10 mouse cellular contexts compared by ENCODE assay signal in the genomic region with DNA sequence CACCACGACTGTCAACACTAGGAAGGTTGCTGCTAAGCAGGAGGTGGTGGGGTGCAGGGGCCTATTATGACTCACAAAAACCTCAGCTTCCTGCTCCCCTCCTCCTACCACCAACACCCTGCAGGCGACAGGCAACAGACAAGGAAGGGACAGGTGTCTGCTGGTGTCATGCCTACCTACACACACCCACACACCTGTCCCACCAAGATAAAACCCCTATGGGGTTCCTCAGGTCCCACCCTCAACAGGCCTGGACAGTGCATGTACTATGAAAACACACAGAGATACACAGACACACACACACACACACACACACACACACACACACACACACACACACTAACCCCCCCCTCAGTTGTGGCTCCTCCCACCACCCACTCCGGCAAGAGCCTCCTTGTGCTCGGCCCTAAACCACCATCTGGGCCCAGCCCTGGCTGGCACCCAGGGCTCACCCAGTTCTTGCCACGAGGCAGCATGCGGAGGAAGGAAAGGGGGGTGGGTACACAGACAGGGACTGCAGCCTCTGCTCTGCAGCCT. TPM values are rescaled to one million over a fixed set of nuclear protein-coding genes. Genes with fewer than 3 reads are reported as not detected.
DNase-seq lines count a peak whose midpoint lies in the region; ATAC-seq and TF ChIP-seq lines count a peak whose summit lies in the region.
"Had no signal": no experiment of that assay in that cellular context is flagged by ENCODE, and none has a peak within 500 bp of the region (broad histone marks: within the 10 kb centered on the region; RNA-seq: fewer than 3 reads in every experiment).

No protein-coding gene starts in this region.

- H3K4me2 ChIP-seq in intestine, postnatal 0 days (replicated peaks; ENCODE audit: low read depth) = no peak overlapping the region

- intact Hi-C loops in left cerebral cortex, postnatal 36 days (cut with DNase I) = no loop called here

- H3K36me3 ChIP-seq in spleen, adult 2 months (ENCODE audit: control insufficient read depth, insufficient read depth, low read length) = peaks cover 9% of the 10 kb centered on the region
- H3K36me3 ChIP-seq in intestine, postnatal 0 days (ENCODE audit: control insufficient read depth, insufficient read depth) = peaks cover 16% of the 10 kb centered on the region; the same call in 1 of the 2 replicates

- DNase-seq in cerebellum, adult 11 months = peak; percentile 70
- DNase-seq in 3134 (ENCODE audit: extremely low read depth, insufficient read length, low spot score) = peak; percentile 73
- peak; percentile 83 for DNase-seq in cerebellum, adult 9-11 months
- peak; percentile 71 to 81 for DNase-seq in left cerebral cortex, postnatal 36 days (ENCODE audit: low spot score in 2 of 2)
- DNase-seq in spleen, adult 2 months (ENCODE audit: low read depth in 1 of 2, low spot score in 2 of 2) = peak; percentile 56 to 63
- DNase-seq in ovary, postnatal 10 days (ENCODE audit: low spot score) = no peak

- H3K4me3 ChIP-seq in spleen, adult 2 months (ENCODE audit: extremely low read depth, insufficient read depth, insufficient read length) = no peak overlapping the region; the same call in 1 of the 2 replicates
- no peak overlapping the region for H3K4me3 ChIP-seq in intestine, postnatal 0 days (ENCODE audit: low read depth, low read length)
- H3K4me3 ChIP-seq: heart, adult 2 months had no signal

- TF ChIP-seq POLR2A in spleen, adult 2 months (IDR thresholded peaks at IDR 0.05; ENCODE audit: low read depth, low read length) = no peak

- no peaks in the 10 kb centered on the region for H3K27me3 ChIP-seq in spleen, adult 2 months (ENCODE audit: control insufficient read depth, insufficient read depth, low read length)
- H3K27me3 ChIP-seq in intestine, postnatal 0 days (replicated peaks; ENCODE audit: control insufficient read depth, insufficient read depth, low read length) = no peaks in the 10 kb centered on the region

- ATAC-seq in cerebellum, adult (ENCODE audit: insufficient number of reproducible peaks, low FRiP score, low TSS enrichment) = no peak
- ATAC-seq in intestine, postnatal 0 days = no peak

- H3K27ac ChIP-seq in spleen, adult 2 months (ENCODE audit: insufficient read depth, low read length) = peak overlapping the region; percentile 68
- no peak overlapping the region for H3K27ac ChIP-seq in intestine, postnatal 0 days (ENCODE audit: low read depth, low read length)
- H3K27ac ChIP-seq: heart, adult 2 months had no signal

- TF ChIP-seq CTCF in spleen, adult 2 months (IDR thresholded peaks at IDR 0.05; ENCODE audit: extremely low read depth, insufficient read depth, insufficient read length, insufficient replicate concordance) = no peak
- no peak for TF ChIP-seq CTCF in intestine, postnatal 0 days (IDR thresholded peaks at IDR 0.05; ENCODE audit: low read depth)

- 2% methylated on average over 6 of the region's 6 CpGs for WGBS in spleen, adult 2 months
- WGBS in intestine, postnatal 0 days = 54% methylated on average over 6 of the region's 6 CpGs

- peaks cover 52% of the 10 kb centered on the region for H3K4me1 ChIP-seq in spleen, adult 2 months (ENCODE audit: control insufficient read depth, insufficient read depth, insufficient read length)
- H3K4me1 ChIP-seq in intestine, postnatal 0 days (replicated peaks; ENCODE audit: control insufficient read depth, insufficient read depth, low read length) = peaks cover 6% of the 10 kb centered on the region; the same call in 1 of the 2 replicates

- H3K9ac ChIP-seq in intestine, postnatal 0 days (ENCODE audit: low read depth, low read length) = no peak overlapping the region

- no peaks in the 10 kb centered on the region for H3K9me3 ChIP-seq in intestine, postnatal 0 days (ENCODE audit: control insufficient read depth)

RNA-seq across cellular contexts. Expression of a gene that starts 5.1 kb away (rescaled TPM):
- total RNA-seq in left cerebral cortex, postnatal 36 days (2021) = 100 to 1,000 TPM; 241 to 247 TPM
- 320 and 349 TPM in 2 replicates for polyA plus RNA-seq in spleen, adult 2 months (2012; rRNA removed)
- 22.2 and 24.2 TPM in 2 replicates for polyA plus RNA-seq in intestine, postnatal 0 days (2015; fragmentation: Nextera tagmentation; extraction: Ambion mirVana)

RNA-seq across cellular contexts. Expression of a gene that starts 12.5 kb away (rescaled TPM):
- not detected for total RNA-seq in left cerebral cortex, postnatal 36 days (2021)
- polyA plus RNA-seq in spleen, adult 2 months (2012; rRNA removed) = 3.5 and 6.5 TPM in 2 replicates
- polyA plus RNA-seq in intestine, postnatal 0 days (2015; fragmentation: Nextera tagmentation; extraction: Ambion mirVana) = 0.14 TPM in 1 of 2 replicates, not detected in the other
- total RNA-seq: heart, adult 2 months had no signal
- polyA plus RNA-seq: heart, adult 2 months; neural tube, embryonic 14.5 days had no signal

RNA-seq across cellular contexts. Expression of a gene that starts 24.2 kb away (rescaled TPM):
- not detected for total RNA-seq in left cerebral cortex, postnatal 36 days (2021)
- polyA plus RNA-seq in spleen, adult 2 months (2012; rRNA removed) = 0.31 and 1.4 TPM in 2 replicates
- not detected in 2 replicates for polyA plus RNA-seq in intestine, postnatal 0 days (2015; fragmentation: Nextera tagmentation; extraction: Ambion mirVana)
- total RNA-seq: heart, adult 2 months had no signal
- polyA plus RNA-seq: heart, adult 2 months; neural tube, embryonic 14.5 days had no signal

RNA-seq across cellular contexts. Expression of a gene that starts 45.4 kb away (rescaled TPM):
- total RNA-seq in left cerebral cortex, postnatal 36 days (2021) = 10 to 100 TPM; 16.9 to 18.5 TPM
- 51.5 and 53.6 TPM in 2 replicates for polyA plus RNA-seq in spleen, adult 2 months (2012; rRNA removed)
- polyA plus RNA-seq in intestine, postnatal 0 days (2015; fragmentation: Nextera tagmentation; extraction: Ambion mirVana) = 19.1 and 20.5 TPM in 2 replicates

RNA-seq across cellular contexts. Expression of a gene that starts 45.5 kb away (rescaled TPM):
- total RNA-seq in left cerebral cortex, postnatal 36 days (2021) = 100 to 1,000 TPM in 1 of 2 experiments, 10 to 100 TPM in 1; 89.8 to 109 TPM
- polyA plus RNA-seq in spleen, adult 2 months (2012; rRNA removed) = 113 and 131 TPM in 2 replicates
- polyA plus RNA-seq in intestine, postnatal 0 days (2015; fragmentation: Nextera tagmentation; extraction: Ambion mirVana) = 55.2 and 65.2 TPM in 2 replicates

Comparison
In these comparisons a context has a peak if more than half of its experiments do, and no peak if none do; other contexts are left out.
1. RNA of a gene that starts 5.1 kb away (polyA plus RNA-seq): 320 to 349 TPM in spleen, adult 2 months; 22.2 to 24.2 TPM in intestine, postnatal 0 days; every median in the first group is over 10 times any median in the second.